Mouse (Mus musculus) intestine, embryonic 14.5 days (tissue): Measurements from ENCODE around the gene Tcea3. TPM values are rescaled to one million over a fixed set of nuclear protein-coding genes. Genes with fewer than 3 reads are reported as not detected.
A peak's percentile ranks its signal among the peaks of the same experiment; 100 is the strongest.

Experiments
- ATAC-seq: fragments of 200-750 bp; cut with Nextera tagmentation; replicated peaks from 2 replicates; pipeline ENCODE4 v1.8.0; 2017; ENCODE audit warnings: low read depth, moderate number of reproducible peaks, moderate TSS enrichment, moderate library complexity; ENCODE audit not compliant: low FRiP score, low TSS enrichment
- DNase-seq: peaks from one replicate; pipeline ENCODE4 v3.0.0-alpha.2; 2018; ENCODE audit warnings: low spot score
- H3K27ac ChIP-seq: fragments of 300-500 bp; sonication (generic); 2 replicates; pipeline ENCODE4 v1.5.1; 2014; ENCODE audit warnings: low read depth, mild to moderate bottlenecking, control low read depth
- H3K27me3 ChIP-seq: fragments of 300-500 bp; sonication (generic); replicated peaks from 2 replicates; pipeline ENCODE4 v1.6.1; 2014; ENCODE audit warnings: low read length, control low read depth; ENCODE audit not compliant: control insufficient read depth, insufficient read depth
- H3K36me3 ChIP-seq: fragments of 300-500 bp; sonication (generic); 2 replicates; pipeline ENCODE4 v1.6.1; 2014; ENCODE audit warnings: low read length, control low read depth; ENCODE audit not compliant: control insufficient read depth, insufficient read depth
- H3K4me1 ChIP-seq: fragments of 300-500 bp; sonication (generic); replicated peaks from 2 replicates; pipeline ENCODE4 v1.6.1; 2014; ENCODE audit warnings: low read length, control low read depth, mixed read lengths; ENCODE audit not compliant: control insufficient read depth, insufficient read depth
- H3K4me2 ChIP-seq: fragments of 300-500 bp; sonication (generic); 2 replicates; pipeline ENCODE4 v1.6.1; 2014; ENCODE audit warnings: low read length
- H3K4me3 ChIP-seq: fragments of 300-500 bp; sonication (generic); 2 replicates; pipeline ENCODE4 v1.5.1; 2014; ENCODE audit warnings: low read depth, low read length, control low read depth, mixed read lengths
- H3K9ac ChIP-seq: fragments of 300-500 bp; sonication (generic); 2 replicates; pipeline ENCODE4 v1.6.1; 2014; ENCODE audit warnings: mild to moderate bottlenecking, low read length
- H3K9me3 ChIP-seq: fragments of 300-500 bp; sonication (generic); 2 replicates; pipeline ENCODE4 v1.6.1; 2016; ENCODE audit warnings: low read length, control low read depth; ENCODE audit not compliant: control insufficient read depth
- WGBS: fragments of 180-500 bp; shearing (Covaris S2); extraction: QIAGEN DNeasy Blood & Tissue Kit; methylation state at CpG from one replicate; pipeline ENCODE4 v1.1.7; 2014; 5-methylcytosine and 5-hydroxymethylcytosine counted together
- polyA plus RNA-seq: library from polyadenylated mRNA; unstranded; fragments of >200 nt; fragmentation: Nextera tagmentation; extraction: Ambion mirVana; gene quantifications from 2 replicates; pipeline ENCODE4 v1.2.1, GENCODE M21; 2014

The Tcea3 gene
- 18.7 and 19.1 TPM in 2 replicates for polyA plus RNA-seq

GRCm38 (mm10) chr4:136247729-136248463 is at the start of gene Tcea3:
Gene Tcea3 (plus strand): TSS chr4:136247729.
- Histone ChIP-seq H3K4me2 (peak within 1 kb of the TSS; percentile 98), H3K36me3 (no peaks in the 10 kb centered on the region), H3K9ac (peak within 1 kb of the TSS; percentile 46), H3K27ac (no peak within 1 kb of the TSS), H3K4me3 (peak within 1 kb of the TSS; percentile 59), H3K27me3 (peaks cover 41% of the 10 kb centered on the region), H3K9me3 (no peaks in the 10 kb centered on the region), H3K4me1 (peaks cover 42% of the 10 kb centered on the region)
- peak; percentile 9; the same call in 1 of the 2 replicates for ATAC-seq
- peak; percentile 80 for DNase-seq
- 1% methylated on average over 46 of the region's 46 CpGs for WGBS

- DNase-seq (no peak), ATAC-seq (no peak)
- 69% methylated on average over 7 of the region's 7 CpGs for WGBS
- H3K4me1 ChIP-seq = no peaks in the 10 kb centered on the region; the same call in 1 of the 2 replicates
- no peaks in the 10 kb centered on the region for H3K36me3 ChIP-seq
- no peak overlapping the region for H3K4me3 ChIP-seq
- no peaks in the 10 kb centered on the region for H3K9me3 ChIP-seq
- no peaks in the 10 kb centered on the region for H3K27me3 ChIP-seq
- no peak overlapping the region for H3K27ac ChIP-seq
- H3K9ac ChIP-seq = no peak overlapping the region
- H3K4me2 ChIP-seq = no peak overlapping the region
Measured at GRCm38 (mm10) chr4:136198846-136199245, 48.7 kb upstream of the Tcea3 start.

GRCm38 (mm10) chr4:136199562-136200292 is 47.8 kb upstream of the Tcea3 start:
- DNase-seq (no peak), ATAC-seq (no peak)
- Histone ChIP-seq H3K36me3 (no peaks in the 10 kb centered on the region), H3K9ac (no peak overlapping the region), H3K9me3 (no peaks in the 10 kb centered on the region), H3K4me2 (no peak overlapping the region), H3K4me1 (no peaks in the 10 kb centered on the region; the same call in 1 of the 2 replicates), H3K27ac (no peak overlapping the region), H3K27me3 (no peaks in the 10 kb centered on the region), H3K4me3 (no peak overlapping the region)
- WGBS = 25% methylated on average over 9 of the region's 9 CpGs

- Histone ChIP-seq H3K36me3 (no peaks in the 10 kb centered on the region), H3K9ac (no peak overlapping the region), H3K4me1 (peaks cover 8% of the 10 kb centered on the region; the same call in 1 of the 2 replicates), H3K27ac (no peak overlapping the region), H3K4me2 (no peak overlapping the region), H3K9me3 (no peaks in the 10 kb centered on the region), H3K27me3 (no peaks in the 10 kb centered on the region), H3K4me3 (no peak overlapping the region)
- DNase-seq (peak; percentile 91), ATAC-seq (no peak; the same call in 1 of the 2 replicates)
- WGBS = 4% methylated on average over 9 of the region's 9 CpGs
Measured at GRCm38 (mm10) chr4:136202509-136202908, 45.0 kb upstream of the Tcea3 start.

DNA sequence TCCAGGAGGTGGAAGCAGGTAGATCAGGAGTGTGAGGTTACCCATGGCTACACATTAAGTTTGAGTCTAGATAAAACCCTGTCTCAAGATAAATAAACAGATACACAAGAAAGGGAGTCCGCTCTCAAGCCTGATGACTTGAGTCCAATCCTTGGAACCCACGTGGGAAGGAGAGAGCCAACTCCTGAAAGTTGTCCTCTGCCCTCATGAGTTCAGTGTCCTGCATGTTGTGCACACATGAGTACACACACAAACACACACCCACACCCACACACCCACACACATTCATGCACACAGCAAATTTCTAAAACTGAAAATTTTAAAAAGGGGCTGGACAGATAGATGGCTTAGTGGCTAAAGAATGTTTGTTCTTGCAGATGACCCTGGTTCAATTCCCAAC is 42.8 kb upstream of the Tcea3 start:
- Histone ChIP-seq H3K9me3 (no peaks in the 10 kb centered on the region), H3K27me3 (no peaks in the 10 kb centered on the region), H3K36me3 (no peaks in the 10 kb centered on the region), H3K27ac (no peak overlapping the region), H3K4me3 (no peak overlapping the region), H3K4me1 (peaks cover 8% of the 10 kb centered on the region; the same call in 1 of the 2 replicates), H3K4me2 (no peak overlapping the region), H3K9ac (no peak overlapping the region)
- ATAC-seq = no peak
- 76% methylated on average over 2 of the region's 2 CpGs for WGBS
- DNase-seq = no peak

DNA sequence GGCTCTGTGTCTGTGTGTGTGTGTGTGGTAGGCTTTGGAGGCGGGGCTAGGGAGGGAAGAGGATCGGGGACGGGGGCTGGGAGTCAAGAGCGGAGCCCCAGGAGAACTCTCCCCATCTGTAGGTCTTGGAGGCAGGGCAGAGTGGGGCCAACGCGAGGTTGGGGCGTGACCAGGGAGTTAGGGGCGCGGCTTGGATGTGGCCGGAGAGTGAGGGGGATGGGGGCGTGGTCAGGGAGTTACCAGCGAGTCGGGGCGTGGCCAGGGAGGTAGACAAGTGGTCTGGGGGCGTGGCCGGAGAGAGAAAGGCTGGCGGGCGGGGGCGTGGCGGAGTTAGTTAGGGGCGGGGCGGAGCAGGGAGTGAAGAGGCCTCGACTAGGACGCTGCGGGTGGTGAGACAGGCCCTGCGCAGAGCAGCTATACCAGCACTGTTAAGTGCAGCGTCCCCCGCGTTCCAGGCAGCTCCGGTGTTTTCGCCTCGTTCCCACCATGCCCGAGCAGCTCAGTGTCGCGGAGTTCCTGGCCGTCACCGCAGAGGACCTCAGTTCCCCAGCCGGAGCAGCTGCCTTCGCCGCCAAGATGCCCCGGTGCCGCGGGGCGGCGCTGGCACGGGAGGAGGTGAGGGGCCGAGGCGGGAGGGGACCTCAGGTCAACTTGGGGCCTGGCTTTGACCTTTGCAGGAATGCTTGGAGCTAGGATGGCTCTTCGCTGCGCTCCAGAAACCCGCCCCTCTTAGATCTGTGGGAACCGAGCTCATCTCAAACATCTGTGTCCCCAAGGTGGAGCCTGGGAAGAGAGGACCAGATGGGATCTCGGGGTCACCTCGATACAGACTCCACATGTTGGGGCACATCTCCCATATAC is 41.3 kb upstream of the Tcea3 start, which contains the start of gene Asap3:
Asap3 (plus strand) TSS at position 333 of the 861 bp plus-strand sequence.
- DNase-seq = peak; percentile 99
- peak within 1 kb of the TSS; percentile 59 for H3K4me3 ChIP-seq
- under 1% methylated on average over 54 of the region's 54 CpGs for WGBS
- peak within 1 kb of the TSS; percentile 47; the same call in 1 of the 2 replicates for H3K27ac ChIP-seq
- no peaks in the 10 kb centered on the region for H3K9me3 ChIP-seq
- ATAC-seq = peak; percentile 90
- H3K9ac ChIP-seq = peak within 1 kb of the TSS; percentile 55
- H3K27me3 ChIP-seq = no peaks in the 10 kb centered on the region
- H3K4me2 ChIP-seq = peak within 1 kb of the TSS; percentile 79
- H3K36me3 ChIP-seq = 0 out of 2 replicates have a peak, but pooled peaks cover 4% of the 10 kb centered on the region
- H3K4me1 ChIP-seq = peaks cover 8% of the 10 kb centered on the region; the same call in 1 of the 2 replicates

DNA sequence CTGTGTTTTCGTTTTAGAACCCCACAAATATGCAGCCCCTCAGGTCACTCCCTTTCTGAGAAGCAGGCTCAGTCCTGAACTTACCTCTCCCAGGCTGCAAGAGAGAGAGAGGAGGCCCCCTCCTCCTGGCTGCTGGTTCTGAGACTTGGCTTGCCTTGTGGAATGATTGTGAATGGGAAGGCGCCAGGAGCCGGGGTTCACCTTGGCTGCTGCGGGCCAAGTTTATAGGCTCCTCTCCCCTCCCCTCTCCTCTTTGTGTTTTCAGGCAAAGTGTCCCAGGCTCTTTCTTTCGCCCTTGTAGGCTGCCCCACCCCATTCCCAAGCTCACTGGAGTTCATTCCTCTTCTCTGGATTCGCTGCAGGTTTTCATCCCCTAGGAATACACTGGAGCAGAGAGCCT is 40.6 kb upstream of the Tcea3 start:
- Histone ChIP-seq H3K4me2 (peak overlapping the region; percentile 79), H3K27me3 (no peaks in the 10 kb centered on the region), H3K9me3 (no peaks in the 10 kb centered on the region), H3K36me3 (0 out of 2 replicates have a peak, but pooled peaks cover 4% of the 10 kb centered on the region), H3K4me3 (peak overlapping the region; percentile 59), H3K9ac (peak overlapping the region; percentile 55), H3K27ac (no peak overlapping the region), H3K4me1 (peaks cover 8% of the 10 kb centered on the region; the same call in 1 of the 2 replicates)
- 4% methylated on average over 6 of the region's 6 CpGs for WGBS
- no peak for ATAC-seq
- no peak for DNase-seq

GRCm38 (mm10) chr4:136210931-136211330 is 36.6 kb upstream of the Tcea3 start:
- no peaks in the 10 kb centered on the region for H3K27me3 ChIP-seq
- peaks cover 11% of the 10 kb centered on the region; the same call in 1 of the 2 replicates for H3K4me1 ChIP-seq
- H3K9ac ChIP-seq = no peak overlapping the region
- ATAC-seq (no peak), DNase-seq (no peak)
- H3K4me2 ChIP-seq = no peak overlapping the region
- no peak overlapping the region for H3K27ac ChIP-seq
- H3K9me3 ChIP-seq = no peaks in the 10 kb centered on the region
- H3K36me3 ChIP-seq = 0 out of 2 replicates have a peak, but pooled peaks cover 4% of the 10 kb centered on the region
- no peak overlapping the region for H3K4me3 ChIP-seq
- 80% methylated on average over 9 of the region's 9 CpGs for WGBS
